Mouse (Mus musculus): ENCODE results near the gene Ak7. TPM values are rescaled to one million over a fixed set of nuclear protein-coding genes. Genes with fewer than 3 reads are reported as not detected.

Ak7 gene
- 0.05 and 0.09 TPM in 2 replicates for polyA plus RNA-seq (2016; fragmentation: Nextera tagmentation; extraction: Ambion mirVana)

GRCm38 (mm10) chr12:105705799-105706487, at the start of gene Ak7:
Gene Ak7, plus strand, starts transcription at chr12:105705976.
- Histone ChIP-seq H3K27me3 (ENCODE audit: low read depth, poor library complexity, severe bottlenecking) (no peaks in the 10 kb centered on the region), H3K27ac (no peak within 1 kb of the TSS), H3K9me3 (replicated peaks) (no peaks in the 10 kb centered on the region), H3K4me1 (peaks cover 15% of the 10 kb centered on the region), H3K36me3 (peaks cover 14% of the 10 kb centered on the region), H3K4me3 (peak within 1 kb of the TSS; percentile 27)
- 10% methylated on average over 22 of the region's 22 CpGs for WGBS
- DNase-seq (ENCODE audit: low spot score) = peak; percentile 89

GRCm38 (mm10) chr12:105676274-105676673, 29.5 kb upstream of the Ak7 start:
- Histone ChIP-seq H3K36me3 (peaks cover 51% of the 10 kb centered on the region), H3K27me3 (ENCODE audit: low read depth, poor library complexity, severe bottlenecking) (no peaks in the 10 kb centered on the region), H3K9me3 (replicated peaks) (no peaks in the 10 kb centered on the region), H3K4me1 (peaks cover 4% of the 10 kb centered on the region; the same call in 1 of the 2 replicates), H3K4me3 (no peak overlapping the region), H3K27ac (no peak overlapping the region)
- 94% methylated on average over 8 of the region's 8 CpGs for WGBS
- DNase-seq (ENCODE audit: low spot score) = no peak

GRCm38 (mm10) chr12:105678211-105678610, 27.6 kb upstream of the Ak7 start:
- Histone ChIP-seq H3K4me3 (no peak overlapping the region), H3K27ac (no peak overlapping the region), H3K4me1 (peaks cover 8% of the 10 kb centered on the region; the same call in 1 of the 2 replicates), H3K27me3 (ENCODE audit: low read depth, poor library complexity, severe bottlenecking) (no peaks in the 10 kb centered on the region), H3K36me3 (peaks cover 38% of the 10 kb centered on the region), H3K9me3 (replicated peaks) (no peaks in the 10 kb centered on the region)
- no peak for DNase-seq (ENCODE audit: low spot score)
- 93% methylated on average over 7 of the region's 7 CpGs for WGBS

- DNase-seq (ENCODE audit: low spot score) = no peak
- 95% methylated on average over 3 of the region's 3 CpGs for whole genome bisulfite sequencing
- Histone ChIP-seq H3K27ac (no peak overlapping the region), H3K36me3 (peaks cover 33% of the 10 kb centered on the region), H3K4me1 (peaks cover 14% of the 10 kb centered on the region), H3K9me3 (replicated peaks) (no peaks in the 10 kb centered on the region), H3K27me3 (ENCODE audit: low read depth, poor library complexity, severe bottlenecking) (no peaks in the 10 kb centered on the region), H3K4me3 (no peak overlapping the region)
Observed at GRCm38 (mm10) chr12:105678762-105679161, 27.0 kb upstream of the Ak7 start.

- Histone ChIP-seq H3K4me3 (peak within 1 kb of the TSS; percentile 95), H3K27me3 (ENCODE audit: low read depth, poor library complexity, severe bottlenecking) (no peaks in the 10 kb centered on the region), H3K4me1 (peaks cover 25% of the 10 kb centered on the region), H3K36me3 (peaks cover 16% of the 10 kb centered on the region), H3K9me3 (replicated peaks) (no peaks in the 10 kb centered on the region), H3K27ac (peak within 1 kb of the TSS; percentile 91)
- DNase-seq (ENCODE audit: low spot score) = peak; percentile 65
- under 1% methylated on average over 41 of the region's 41 CpGs for WGBS
Observed at GRCm38 (mm10) chr12:105683933-105684901, 21.6 kb upstream of the Ak7 start, which contains the start of gene Gskip. Gene Gskip, plus strand, starts transcription at chr12:105684829.

GRCm38 (mm10) chr12:105685001-105685691, 20.6 kb upstream of the Ak7 start, which contains the start of gene Atg2b:
Gene Atg2b, minus strand, starts transcription at chr12:105685211.
- peak within 1 kb of the TSS; percentile 95 for H3K4me3 ChIP-seq
- WGBS = under 1% methylated on average over 73 of the region's 73 CpGs
- peak within 1 kb of the TSS; percentile 91 for H3K27ac ChIP-seq

GRCm38 (mm10) chr12:105686791-105687190, 19.0 kb upstream of the Ak7 start:
- H3K4me1 ChIP-seq = peaks cover 25% of the 10 kb centered on the region
- no peak overlapping the region for H3K4me3 ChIP-seq
- no peak overlapping the region for H3K27ac ChIP-seq
- 96% methylated on average over 3 of the region's 3 CpGs for WGBS
- H3K9me3 ChIP-seq (replicated peaks) = no peaks in the 10 kb centered on the region
- H3K27me3 ChIP-seq (ENCODE audit: low read depth, poor library complexity, severe bottlenecking) = no peaks in the 10 kb centered on the region
- peaks cover 36% of the 10 kb centered on the region for H3K36me3 ChIP-seq
- no peak for DNase-seq (ENCODE audit: low spot score)

More at GRCm38 (mm10) chr12:105685001-105685691, 20.6 kb upstream of the Ak7 start, which contains the start of gene Atg2b:
- Histone ChIP-seq H3K36me3 (peaks cover 26% of the 10 kb centered on the region), H3K4me1 (peaks cover 25% of the 10 kb centered on the region), H3K27me3 (ENCODE audit: low read depth, poor library complexity, severe bottlenecking) (no peaks in the 10 kb centered on the region), H3K9me3 (replicated peaks) (no peaks in the 10 kb centered on the region)
- peak; percentile 99 for DNase-seq (ENCODE audit: low spot score)

GRCm38 (mm10) chr12:105687416-105687815, 18.4 kb upstream of the Ak7 start:
- Histone ChIP-seq H3K4me3 (no peak overlapping the region), H3K4me1 (peaks cover 25% of the 10 kb centered on the region), H3K27me3 (ENCODE audit: low read depth, poor library complexity, severe bottlenecking) (no peaks in the 10 kb centered on the region), H3K9me3 (replicated peaks) (no peaks in the 10 kb centered on the region), H3K36me3 (peaks cover 43% of the 10 kb centered on the region), H3K27ac (no peak overlapping the region)
- 91% methylated on average over 4 of the region's 4 CpGs for WGBS
- DNase-seq (ENCODE audit: low spot score) = no peak

- no peak overlapping the region for H3K4me3 ChIP-seq
- H3K27me3 ChIP-seq (ENCODE audit: low read depth, poor library complexity, severe bottlenecking) = no peaks in the 10 kb centered on the region
- peaks cover 53% of the 10 kb centered on the region for H3K36me3 ChIP-seq
- no peak overlapping the region for H3K27ac ChIP-seq
- no peaks in the 10 kb centered on the region for H3K9me3 ChIP-seq (replicated peaks)
- 86% methylated on average over 4 of the region's 4 CpGs for WGBS
- DNase-seq (ENCODE audit: low spot score) = no peak
- peaks cover 18% of the 10 kb centered on the region for H3K4me1 ChIP-seq
Observed at GRCm38 (mm10) chr12:105688546-105688945, 17.2 kb upstream of the Ak7 start.

- Histone ChIP-seq H3K27me3 (ENCODE audit: low read depth, poor library complexity, severe bottlenecking) (no peaks in the 10 kb centered on the region), H3K36me3 (peaks cover 62% of the 10 kb centered on the region), H3K4me3 (no peak overlapping the region), H3K4me1 (peaks cover 12% of the 10 kb centered on the region), H3K9me3 (replicated peaks) (no peaks in the 10 kb centered on the region), H3K27ac (no peak overlapping the region)
- 94% methylated on average over 13 of the region's 13 CpGs for WGBS
- no peak for DNase-seq (ENCODE audit: low spot score)
Observed at GRCm38 (mm10) chr12:105689435-105689834, 16.3 kb upstream of the Ak7 start.

- Histone ChIP-seq H3K27ac (no peak overlapping the region), H3K9me3 (replicated peaks) (no peaks in the 10 kb centered on the region), H3K27me3 (ENCODE audit: low read depth, poor library complexity, severe bottlenecking) (no peaks in the 10 kb centered on the region), H3K4me3 (no peak overlapping the region), H3K4me1 (no peaks in the 10 kb centered on the region), H3K36me3 (peaks cover 66% of the 10 kb centered on the region)
- no peak for DNase-seq (ENCODE audit: low spot score)
- WGBS = 96% methylated on average over 2 of the region's 2 CpGs
Observed at GRCm38 (mm10) chr12:105694021-105694420, 11.8 kb upstream of the Ak7 start.

- no peaks in the 10 kb centered on the region for H3K27me3 ChIP-seq (ENCODE audit: low read depth, poor library complexity, severe bottlenecking)
- H3K36me3 ChIP-seq = peaks cover 64% of the 10 kb centered on the region
- DNase-seq (ENCODE audit: low spot score) = no peak
- WGBS = 86% methylated on average over 7 of the region's 7 CpGs
- H3K9me3 ChIP-seq (replicated peaks) = no peaks in the 10 kb centered on the region
- H3K27ac ChIP-seq = no peak overlapping the region
- H3K4me3 ChIP-seq = no peak overlapping the region
- no peaks in the 10 kb centered on the region for H3K4me1 ChIP-seq
Observed at GRCm38 (mm10) chr12:105695848-105696247, 9.9 kb upstream of the Ak7 start.

Data from limb, embryonic 10.5 days (tissue).